Mouse (Mus musculus): Measurements from ENCODE around the gene Slc1a5.

The Slc1a5 gene

GRCm38 (mm10) chr7:16782555-16783125 is 1.5 kb downstream of the Slc1a5 start:
- DNase-seq (ENCODE audit: low spot score) = peak; percentile 30

- DNase-seq (ENCODE audit: low spot score) = no peak
Measured at GRCm38 (mm10) chr7:16783224-16783688, 2.1 kb downstream of the Slc1a5 start.

GRCm38 (mm10) chr7:16783758-16784415 is 2.7 kb downstream of the Slc1a5 start:
- DNase-seq (ENCODE audit: low spot score) = peak; percentile 70

- peak; percentile 33 for DNase-seq (ENCODE audit: low spot score)
Measured at GRCm38 (mm10) chr7:16784498-16784976, 3.4 kb downstream of the Slc1a5 start.

- DNase-seq (ENCODE audit: low spot score) = no peak
Measured at GRCm38 (mm10) chr7:16785541-16786083, 4.5 kb downstream of the Slc1a5 start.

- DNase-seq (ENCODE audit: low spot score) = peak; percentile 42
Measured at GRCm38 (mm10) chr7:16792316-16792715, 11.2 kb downstream of the Slc1a5 start.

GRCm38 (mm10) chr7:16793010-16793725 is 12.0 kb downstream of the Slc1a5 start:
- no peak for DNase-seq (ENCODE audit: low spot score)

- DNase-seq (ENCODE audit: low spot score) = no peak
Measured at GRCm38 (mm10) chr7:16794886-16795285, 13.7 kb downstream of the Slc1a5 start.

- DNase-seq (ENCODE audit: low spot score) = peak; percentile 56
Measured at GRCm38 (mm10) chr7:16804409-16805028, 23.4 kb downstream of the Slc1a5 start.

- no peak for DNase-seq (ENCODE audit: low spot score)
Measured at GRCm38 (mm10) chr7:16807936-16808335, 26.8 kb downstream of the Slc1a5 start.

- DNase-seq (ENCODE audit: low spot score) = no peak
Measured at GRCm38 (mm10) chr7:16808647-16809046, 27.5 kb downstream of the Slc1a5 start.

GRCm38 (mm10) chr7:16809739-16810138 is 28.6 kb downstream of the Slc1a5 start:
- peak; percentile 54 for DNase-seq (ENCODE audit: low spot score)

GRCm38 (mm10) chr7:16810399-16810919 is 29.3 kb downstream of the Slc1a5 start:
- no peak for DNase-seq (ENCODE audit: low spot score)

- DNase-seq (ENCODE audit: low spot score) = no peak
Measured at GRCm38 (mm10) chr7:16810920-16811648, 29.9 kb downstream of the Slc1a5 start.

GRCm38 (mm10) chr7:16811649-16812070 is 30.5 kb downstream of the Slc1a5 start:
- no peak for DNase-seq (ENCODE audit: low spot score)

GRCm38 (mm10) chr7:16812505-16812904 is 31.4 kb downstream of the Slc1a5 start:
- DNase-seq (ENCODE audit: low spot score) = no peak

GRCm38 (mm10) chr7:16815351-16815941 is 34.3 kb downstream of the Slc1a5 start, which contains the start of gene Strn4:
Gene Strn4 (plus strand): TSS chr7:16815889.
- no peak for DNase-seq (ENCODE audit: low spot score)

- peak; percentile 61 for DNase-seq (ENCODE audit: low spot score)
Measured at GRCm38 (mm10) chr7:16816078-16816474, 34.9 kb downstream of the Slc1a5 start.

GRCm38 (mm10) chr7:16816475-16817122 is 35.5 kb downstream of the Slc1a5 start, which contains the start of gene Fkrp:
Gene Fkrp (minus strand): TSS chr7:16816732.
- DNase-seq (ENCODE audit: low spot score) = no peak

GRCm38 (mm10) chr7:16817693-16818092 is 36.6 kb downstream of the Slc1a5 start:
- DNase-seq (ENCODE audit: low spot score) = no peak
